Comparison of ENCODE assay signal across 13 mouse cellular contexts in the genomic region with DNA sequence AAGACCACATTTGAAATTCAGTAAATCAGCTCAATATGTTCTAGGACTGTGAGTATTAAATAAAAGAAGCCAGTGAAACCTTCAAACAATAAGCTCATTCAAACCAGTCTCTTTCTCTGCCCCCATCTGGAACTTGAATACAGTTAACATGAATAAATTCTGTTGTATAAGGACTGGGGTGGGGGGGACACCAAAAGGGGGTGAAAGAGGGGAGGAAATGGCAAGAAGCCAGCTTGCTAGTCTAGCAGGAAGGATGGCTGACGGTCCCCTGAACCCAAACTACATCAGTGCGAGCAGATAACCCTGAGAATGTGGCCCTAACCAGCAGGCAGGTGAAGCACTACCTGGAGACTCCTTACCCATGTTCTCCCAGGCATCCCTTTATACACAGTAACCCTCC. TPM values are rescaled to one million over a fixed set of nuclear protein-coding genes. Genes with fewer than 3 reads are reported as not detected.
DNase-seq lines count a peak whose midpoint lies in the region; ATAC-seq and TF ChIP-seq lines count a peak whose summit lies in the region.
"Had no signal": no experiment of that assay in that cellular context is flagged by ENCODE, and none has a peak within 500 bp of the region (broad histone marks: within the 10 kb centered on the region; RNA-seq: fewer than 3 reads in every experiment).

No protein-coding gene starts in this region.

- no peak overlapping the region for H3K4me2 ChIP-seq in hindbrain, embryonic 12.5 days (replicated peaks)
- no peak overlapping the region for H3K4me2 ChIP-seq in hindbrain, embryonic 11.5 days (replicated peaks; ENCODE audit: low read depth, low read length)
- no peak overlapping the region for H3K4me2 ChIP-seq in forebrain, embryonic 14.5 days (ENCODE audit: low read length)
- no peak overlapping the region for H3K4me2 ChIP-seq in limb, embryonic 13.5 days (replicated peaks)
- H3K4me2 ChIP-seq: liver, embryonic 12.5 days had no signal

- no peak for TF ChIP-seq CTCF in brain, embryonic 14.5 days (IDR thresholded peaks at IDR 0.05; ENCODE audit: borderline replicate concordance, extremely low read depth, insufficient read depth, insufficient read length)

- H3K27me3 ChIP-seq in hindbrain, embryonic 12.5 days: no peaks in the 10 kb centered on the region
- no peaks in the 10 kb centered on the region for H3K27me3 ChIP-seq in hindbrain, embryonic 11.5 days (ENCODE audit: control insufficient read depth, insufficient read depth, low read length)
- no peaks in the 10 kb centered on the region for H3K27me3 ChIP-seq in forebrain, embryonic 14.5 days (replicated peaks; ENCODE audit: control insufficient read depth, insufficient read depth, low read length)
- no peaks in the 10 kb centered on the region for H3K27me3 ChIP-seq in limb, embryonic 13.5 days

- no peak overlapping the region for H3K4me3 ChIP-seq in hindbrain, embryonic 12.5 days
- H3K4me3 ChIP-seq in hindbrain, embryonic 11.5 days (ENCODE audit: low read depth, low read length): no peak overlapping the region
- H3K4me3 ChIP-seq in forebrain, embryonic 14.5 days (ENCODE audit: low read depth, low read length): no peak overlapping the region
- H3K4me3 ChIP-seq in limb, embryonic 13.5 days: no peak overlapping the region
- H3K4me3 ChIP-seq: liver, embryonic 12.5 days had no signal

- ATAC-seq in hindbrain, embryonic 12.5 days (ENCODE audit: low FRiP score): no peak
- ATAC-seq in hindbrain, embryonic 11.5 days (ENCODE audit: low FRiP score): no peak
- ATAC-seq in forebrain, embryonic 14.5 days: no peak
- ATAC-seq in limb, embryonic 13.5 days (ENCODE audit: low FRiP score, low read depth): no peak
- ATAC-seq: activated CD4-positive, CD25-positive, alpha-beta regulatory T cell, adult 4 months; liver, embryonic 12.5 days had no signal

- no peak overlapping the region for H3K9ac ChIP-seq in hindbrain, embryonic 12.5 days
- no peak overlapping the region for H3K9ac ChIP-seq in hindbrain, embryonic 11.5 days (ENCODE audit: low read depth, low read length)
- no peak overlapping the region for H3K9ac ChIP-seq in forebrain, embryonic 14.5 days (ENCODE audit: low read length)
- H3K9ac ChIP-seq in limb, embryonic 13.5 days: no peak overlapping the region
- H3K9ac ChIP-seq: liver, embryonic 12.5 days had no signal

- 72% methylated on average over 2 of the region's 2 CpGs for WGBS in hindbrain, embryonic 12.5 days
- WGBS in hindbrain, embryonic 11.5 days: 68% methylated on average over 2 of the region's 2 CpGs
- 49% methylated on average over 2 of the region's 2 CpGs for WGBS in forebrain, embryonic 14.5 days
- 43% methylated on average over 2 of the region's 2 CpGs for WGBS in limb, embryonic 13.5 days

- no peak for TF ChIP-seq POLR2A in brain, embryonic 14.5 days (IDR thresholded peaks at IDR 0.05; ENCODE audit: borderline replicate concordance, extremely low read depth, insufficient read depth, insufficient read length, poor library complexity, severe bottlenecking)

- peak overlapping the region; percentile 70 for H3K27ac ChIP-seq in hindbrain, embryonic 12.5 days
- no peak overlapping the region for H3K27ac ChIP-seq in hindbrain, embryonic 11.5 days (ENCODE audit: low read depth, low read length)
- H3K27ac ChIP-seq in forebrain, embryonic 14.5 days (ENCODE audit: low read depth, low read length): no peak overlapping the region
- H3K27ac ChIP-seq in limb, embryonic 13.5 days: peak overlapping the region; percentile 70; the same call in 1 of the 2 replicates
- H3K27ac ChIP-seq: liver, embryonic 12.5 days had no signal

- H3K36me3 ChIP-seq in hindbrain, embryonic 12.5 days: no peaks in the 10 kb centered on the region
- no peaks in the 10 kb centered on the region for H3K36me3 ChIP-seq in hindbrain, embryonic 11.5 days (ENCODE audit: control insufficient read depth, insufficient read depth, low read length)
- no peaks in the 10 kb centered on the region for H3K36me3 ChIP-seq in forebrain, embryonic 14.5 days (ENCODE audit: control insufficient read depth, insufficient read depth, low read length)
- no peaks in the 10 kb centered on the region for H3K36me3 ChIP-seq in limb, embryonic 13.5 days
- H3K36me3 ChIP-seq: liver, embryonic 12.5 days had no signal

- no peaks in the 10 kb centered on the region for H3K9me3 ChIP-seq in hindbrain, embryonic 12.5 days (replicated peaks)
- no peaks in the 10 kb centered on the region for H3K9me3 ChIP-seq in hindbrain, embryonic 11.5 days (ENCODE audit: control insufficient read depth, low read length)
- H3K9me3 ChIP-seq in forebrain, embryonic 14.5 days (replicated peaks; ENCODE audit: control insufficient read depth, low read length): no peaks in the 10 kb centered on the region
- H3K9me3 ChIP-seq in limb, embryonic 13.5 days: no peaks in the 10 kb centered on the region
- H3K9me3 ChIP-seq: liver, embryonic 12.5 days had no signal

- H3K4me1 ChIP-seq in hindbrain, embryonic 12.5 days: peaks cover 32% of the 10 kb centered on the region
- 0 out of 2 replicates have a peak, but pooled peaks cover 2% of the 10 kb centered on the region for H3K4me1 ChIP-seq in hindbrain, embryonic 11.5 days (replicated peaks; ENCODE audit: control insufficient read depth, insufficient read depth, low read length)
- peaks cover 4% of the 10 kb centered on the region; the same call in 1 of the 2 replicates for H3K4me1 ChIP-seq in forebrain, embryonic 14.5 days (ENCODE audit: control insufficient read depth, insufficient read depth, low read length)
- peaks cover 63% of the 10 kb centered on the region for H3K4me1 ChIP-seq in limb, embryonic 13.5 days
- H3K4me1 ChIP-seq: liver, embryonic 12.5 days had no signal

- no peak for DNase-seq in hindbrain, embryonic 11.5 days (ENCODE audit: low spot score)
- DNase-seq in brain, embryonic 14.5 days (ENCODE audit: low read depth): peak; percentile 58
- peak; percentile 36 for DNase-seq in forebrain, embryonic 14.5 days (ENCODE audit: low spot score)
- no peak for DNase-seq in ovary, postnatal 36 days (ENCODE audit: low spot score)
- DNase-seq in kidney, adult 8-10 months: no peak
- DNase-seq: cerebellum, postnatal 36 days; gastrocnemius, postnatal 25 days; lung, postnatal 36 days; retina, postnatal 1 day had no signal

RNA-seq across cellular contexts. Expression of a gene that starts 9.1 kb away (rescaled TPM):
- 8.1 and 9.1 TPM in 2 replicates for polyA plus RNA-seq in hindbrain, embryonic 12.5 days (2016; fragmentation: Nextera tagmentation; extraction: Ambion mirVana)
- 3.7 and 5.5 TPM in 2 replicates for polyA plus RNA-seq in hindbrain, embryonic 11.5 days (2014; fragmentation: Nextera tagmentation; extraction: Ambion mirVana)
- polyA plus RNA-seq in brain, embryonic 14.5 days (2012; rRNA removed): 3.6 and 7.8 TPM in 2 replicates
- 4.9 and 7.9 TPM in 2 replicates for polyA plus RNA-seq in forebrain, embryonic 14.5 days (2014; fragmentation: Nextera tagmentation; extraction: Ambion mirVana)
- 5.6 and 6.9 TPM in 2 replicates for polyA plus RNA-seq in limb, embryonic 13.5 days (2015; fragmentation: Nextera tagmentation; extraction: Ambion mirVana)
- polyA plus RNA-seq: activated CD4-positive, CD25-positive, alpha-beta regulatory T cell, adult 4 months had no signal

Comparison
In these comparisons a context has a peak if more than half of its experiments do, and no peak if none do; other contexts are left out.
1. H3K27ac ChIP-seq: peak in hindbrain, embryonic 12.5 days (single experiment) and limb, embryonic 13.5 days (single experiment); none in hindbrain, embryonic 11.5 days (single experiment) and forebrain, embryonic 14.5 days (single experiment).
2. DNase-seq: peak in brain, embryonic 14.5 days (single experiment) and forebrain, embryonic 14.5 days (single experiment); none in hindbrain, embryonic 11.5 days (single experiment), ovary, postnatal 36 days (single experiment) and kidney, adult 8-10 months (0 of 2).